Mouse (Mus musculus) testis, postnatal 14 days (tissue): ENCODE data around the gene Prim2.

Experiments used
- DNase-seq: peaks from one replicate; pipeline ENCODE4 v3.0.0; 2021; ENCODE audit warnings: low spot score

Gene Prim2

DNA sequence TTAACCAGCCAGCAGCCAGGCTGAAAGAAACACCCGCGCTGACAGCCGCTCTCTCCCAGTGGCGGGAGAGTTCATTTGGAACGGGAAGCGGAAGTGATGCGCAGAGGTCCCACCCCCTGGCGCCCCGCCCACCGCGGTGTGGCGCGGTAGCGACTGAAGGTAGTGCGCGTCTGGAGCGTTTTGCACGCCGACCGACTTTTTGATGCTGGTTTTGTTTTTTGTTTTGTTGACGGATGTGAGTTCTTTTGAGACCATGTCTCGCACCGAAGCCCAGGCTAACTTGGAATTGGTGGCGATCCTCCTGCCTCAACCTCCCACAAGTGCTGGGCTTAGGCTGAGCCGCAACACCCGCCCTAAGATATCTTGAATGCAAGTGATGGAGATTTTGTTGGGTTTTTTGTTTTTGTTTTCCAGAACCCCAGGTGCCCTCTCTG, at the start of gene Prim2:
Gene Prim2 (minus strand): TSS at position 88 of the 434 bp plus-strand sequence.
- peak; percentile 88 for DNase-seq

DNA sequence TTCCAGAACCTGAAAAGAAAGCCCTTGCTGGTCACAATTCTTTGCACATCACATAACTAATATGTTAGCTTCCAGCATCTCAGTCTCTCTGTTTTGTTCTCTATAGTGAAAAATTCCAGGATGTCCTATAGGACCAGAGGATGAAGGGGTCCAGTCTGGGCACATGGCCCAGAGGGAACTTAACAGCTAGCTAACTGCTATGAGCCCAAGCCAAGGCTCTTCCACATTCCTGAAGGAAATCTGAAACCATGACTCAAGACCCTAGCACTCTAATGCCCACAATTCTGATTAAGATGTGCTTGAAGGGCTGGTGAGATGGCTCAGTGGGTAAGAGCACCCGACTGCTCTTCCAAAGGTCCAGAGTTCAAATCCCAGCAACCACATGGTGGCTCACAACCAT, 48.0 kb upstream of the Prim2 start:
- no peak for DNase-seq

DNA sequence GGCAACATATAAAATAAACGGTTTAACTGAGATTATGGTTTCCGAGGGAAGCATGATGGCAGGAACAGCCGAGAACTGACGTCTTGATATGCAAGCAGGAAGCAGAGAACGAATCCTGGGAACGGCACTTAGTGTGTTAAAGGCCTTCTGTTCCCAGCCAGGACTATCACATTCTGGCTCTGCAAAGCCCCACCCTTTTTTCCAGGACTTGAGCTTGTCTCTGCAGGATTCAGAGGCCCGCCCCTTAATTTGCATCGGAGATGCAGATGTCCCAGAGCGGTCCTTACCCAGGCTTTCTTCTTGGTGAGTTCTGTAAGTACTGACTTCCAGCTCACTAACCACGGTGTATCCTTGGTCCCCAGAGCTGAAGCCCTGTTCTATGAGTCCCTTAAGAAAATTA, 45.2 kb upstream of the Prim2 start:
- no peak for DNase-seq

DNA sequence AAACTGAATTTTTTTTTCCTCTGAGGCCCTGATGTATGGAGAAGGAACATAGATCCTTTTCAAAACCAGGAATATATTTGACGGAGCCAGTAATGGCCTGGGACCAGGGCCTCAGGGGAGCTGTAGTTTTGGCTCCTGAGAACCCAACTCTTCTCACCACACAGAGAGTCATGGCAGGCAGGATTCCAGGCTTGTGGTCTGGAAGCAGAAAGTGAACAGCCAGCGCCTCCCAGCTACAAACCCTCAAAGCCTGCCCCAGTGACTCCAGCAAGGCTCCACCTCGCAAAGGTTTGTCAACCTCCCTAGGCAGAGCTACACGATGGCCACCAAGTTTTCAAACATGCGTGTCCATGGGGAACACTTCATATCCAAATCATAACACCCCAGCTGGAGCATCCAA, 42.4 kb upstream of the Prim2 start:
- DNase-seq, result no peak

DNA sequence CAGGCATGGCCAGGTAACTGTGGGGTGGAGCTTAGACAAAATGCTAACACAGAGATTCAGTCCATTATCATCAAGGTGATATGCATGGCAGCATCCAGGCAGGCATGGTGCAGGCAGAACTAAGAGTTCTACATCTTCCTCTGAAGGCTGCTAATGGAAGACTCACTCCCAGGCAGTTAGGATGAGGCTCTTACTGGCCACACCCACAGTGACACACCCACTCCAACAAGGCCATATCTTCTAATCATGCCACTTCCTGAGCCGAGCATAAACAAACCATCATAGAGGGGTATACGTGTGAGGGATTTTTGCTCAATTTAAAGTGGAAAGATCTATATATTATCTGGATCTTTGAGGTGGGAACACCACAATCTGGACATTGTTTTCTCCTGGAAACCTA, 40.0 kb upstream of the Prim2 start:
- no peak for DNase-seq

DNA sequence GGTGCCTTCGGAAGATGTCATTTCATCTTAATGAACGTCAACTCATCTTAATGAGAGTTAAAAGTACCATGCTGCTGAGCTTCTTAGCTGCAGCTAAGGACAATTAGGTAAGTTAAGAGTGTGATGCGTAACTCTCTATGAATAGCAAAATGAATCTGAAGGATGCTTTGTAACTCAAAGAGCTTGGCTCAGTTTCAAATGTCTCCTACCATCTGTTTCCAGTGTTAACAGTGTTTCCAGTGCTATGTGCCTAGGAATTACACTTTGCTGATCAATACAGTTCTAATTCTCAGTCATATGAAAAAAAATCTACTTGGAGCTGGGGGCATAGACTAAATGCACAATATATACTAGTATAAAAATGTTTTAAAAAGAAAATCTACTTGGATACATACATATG, 31.6 kb upstream of the Prim2 start:
- DNase-seq, result no peak

DNA sequence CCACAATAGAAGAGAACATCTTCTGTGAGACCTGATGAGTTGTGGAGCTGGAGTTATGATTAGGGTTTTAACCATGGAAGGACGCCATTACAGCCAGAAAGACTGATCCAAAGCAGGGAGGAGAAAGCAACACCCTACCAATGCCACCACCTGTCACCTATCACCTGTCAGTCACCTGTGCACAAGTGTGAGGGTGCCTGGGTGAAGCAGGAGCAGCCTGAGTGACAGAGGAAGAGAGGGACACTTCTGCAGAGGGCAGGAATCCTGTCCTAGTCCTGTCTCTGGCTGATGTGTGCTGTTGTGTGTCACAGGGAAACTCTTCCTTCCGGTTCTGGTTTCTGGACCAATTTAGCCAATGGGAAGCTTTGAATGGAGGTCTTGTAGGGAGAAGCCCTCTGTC, 26.4 kb upstream of the Prim2 start:
- DNase-seq, result no peak

DNA sequence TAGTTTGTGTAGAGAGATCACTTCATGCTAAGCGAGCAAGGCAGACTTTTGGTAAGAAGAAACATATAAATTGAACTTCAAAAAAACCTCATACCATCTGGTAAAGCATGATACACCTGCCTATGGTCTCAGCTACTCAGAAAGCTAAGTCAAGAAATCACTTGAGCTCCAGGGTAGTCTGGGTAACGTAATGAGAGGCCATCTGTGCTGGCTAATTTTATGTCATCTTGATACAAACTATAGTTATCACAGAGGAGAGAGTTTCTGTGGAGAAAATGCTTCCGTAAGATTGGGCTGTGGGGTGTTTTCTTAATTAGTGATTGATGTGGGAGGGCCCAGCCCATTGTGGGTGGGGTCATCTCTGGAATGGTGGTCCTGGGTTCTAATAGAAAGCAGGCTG, 24.3 kb upstream of the Prim2 start:
- DNase-seq, result no peak

DNA sequence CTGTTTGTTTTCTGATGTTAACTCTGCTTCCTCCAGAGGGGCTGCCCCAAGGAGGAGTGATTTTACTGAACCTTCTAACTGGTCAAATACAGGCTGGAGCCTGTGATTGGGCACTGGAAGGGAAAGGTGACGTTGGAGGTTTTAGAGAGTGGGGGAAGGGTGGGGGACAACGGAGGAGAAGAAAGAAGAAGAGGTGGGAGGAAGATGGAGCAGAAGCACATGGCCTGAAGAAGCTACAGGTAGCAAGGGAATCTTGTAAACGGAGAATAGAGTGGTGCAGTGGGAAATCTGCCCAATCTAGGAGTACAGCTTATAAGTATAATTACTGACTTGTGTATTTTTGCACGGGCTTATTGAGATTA, 20.5 kb upstream of the Prim2 start:
- DNase-seq, result no peak

DNA sequence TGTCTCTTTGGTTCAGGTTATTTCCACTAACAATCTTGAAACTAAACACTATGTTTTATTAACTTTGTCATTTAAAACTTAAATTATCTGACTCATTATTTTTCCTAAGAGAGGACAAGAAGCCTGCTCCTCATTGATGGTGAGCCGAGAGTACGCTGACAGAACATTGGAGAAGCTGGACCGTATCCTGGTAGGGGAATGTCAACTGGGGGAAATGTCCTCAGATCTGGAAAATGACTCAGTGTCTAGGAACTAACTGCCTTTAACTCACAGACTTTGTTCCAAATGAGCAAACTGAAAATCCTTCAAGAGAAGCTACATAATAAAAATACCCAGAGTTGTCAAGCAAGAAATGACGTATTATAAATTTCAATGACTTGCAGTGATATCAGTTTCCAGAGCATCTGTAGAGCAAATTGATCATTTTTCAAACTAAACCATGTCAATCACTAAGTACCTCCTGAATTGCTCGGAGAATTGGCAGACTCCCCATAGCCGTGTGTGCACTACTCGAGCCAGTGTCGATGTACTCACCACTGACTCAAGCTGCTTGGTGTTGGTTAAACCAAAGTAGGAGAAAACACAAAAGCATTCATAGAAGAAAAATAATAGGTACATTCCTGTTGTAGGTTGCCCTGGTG, 20.0 kb upstream of the Prim2 start:
- DNase-seq, result no peak

DNA sequence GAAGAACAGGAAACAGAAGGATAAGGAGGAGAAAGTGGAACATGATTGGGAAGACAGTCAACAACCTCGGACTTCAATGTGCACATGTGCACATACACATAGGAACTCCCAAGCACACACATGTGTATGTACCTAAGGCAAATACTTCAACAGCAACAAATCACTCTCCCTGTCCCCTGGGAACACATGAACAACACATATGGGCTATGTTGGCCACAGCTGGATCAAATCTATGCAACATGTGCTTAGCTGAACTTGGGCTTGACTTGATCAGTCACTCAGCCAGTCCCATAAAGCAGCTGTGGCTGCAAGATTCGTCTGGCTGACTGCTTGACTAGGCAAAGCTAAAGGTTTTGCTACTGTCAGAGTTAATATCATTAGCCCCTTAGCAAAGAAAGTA, 19.2 kb upstream of the Prim2 start:
- DNase-seq, result no peak

DNA sequence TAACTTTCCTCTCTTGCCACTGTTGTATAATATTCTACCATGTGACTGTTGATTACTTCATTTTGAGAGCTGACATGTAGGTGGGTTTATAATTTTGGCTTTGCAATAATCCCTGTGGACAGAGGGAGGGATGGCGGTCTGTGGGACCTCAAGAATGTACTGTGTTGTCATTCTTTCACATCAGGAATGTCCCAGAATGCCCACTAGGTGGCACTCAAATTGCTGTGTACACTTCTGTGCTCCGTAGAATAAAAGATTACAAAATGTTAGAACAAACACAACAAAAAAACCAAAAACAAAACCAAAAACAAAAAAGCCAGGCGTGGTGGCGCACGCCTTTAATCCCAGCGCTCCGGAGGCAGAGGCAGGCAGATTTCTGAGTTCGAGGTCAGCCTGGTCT, 14.9 kb upstream of the Prim2 start:
- DNase-seq, result no peak

DNA sequence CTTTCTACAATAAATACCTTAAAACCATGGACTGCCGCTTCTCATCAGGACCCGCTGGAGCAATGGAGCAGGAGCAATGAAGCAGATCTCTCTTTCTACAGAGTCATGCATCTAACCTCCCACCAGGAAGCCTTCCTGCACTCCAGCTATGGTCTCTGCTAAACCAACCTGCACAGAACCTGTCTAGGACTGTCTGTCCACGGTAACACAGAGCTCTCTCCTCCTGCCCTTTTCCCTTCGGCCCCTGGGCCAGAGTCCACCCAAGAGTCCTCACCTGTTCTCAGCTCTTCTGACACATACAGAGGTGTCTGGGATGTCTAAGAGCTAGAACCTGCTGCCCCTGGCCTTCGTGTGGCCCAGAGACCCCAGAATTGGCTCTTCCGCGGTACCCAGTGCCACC, 11.3 kb upstream of the Prim2 start:
- no peak for DNase-seq

DNA sequence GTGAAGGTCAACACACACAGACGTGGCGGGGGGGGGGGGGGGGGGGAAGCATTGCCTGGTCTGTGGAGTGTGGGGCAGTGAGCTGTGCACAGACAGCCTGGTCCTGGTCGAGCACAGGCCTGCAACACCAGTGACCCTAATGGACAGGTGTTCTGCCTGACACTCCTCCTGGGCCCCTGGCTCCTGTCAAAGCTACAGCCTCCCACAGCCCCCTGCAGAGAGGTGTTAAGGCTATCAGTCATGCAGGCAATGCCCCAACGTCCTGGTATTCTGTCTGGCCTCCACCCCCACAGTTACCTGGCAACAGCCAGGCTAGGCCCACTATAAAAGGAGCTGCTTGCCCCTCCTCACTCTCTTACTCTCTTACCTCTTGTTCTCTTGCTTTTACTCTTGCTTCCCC, 10.8 kb upstream of the Prim2 start:
- DNase-seq, result no peak

DNA sequence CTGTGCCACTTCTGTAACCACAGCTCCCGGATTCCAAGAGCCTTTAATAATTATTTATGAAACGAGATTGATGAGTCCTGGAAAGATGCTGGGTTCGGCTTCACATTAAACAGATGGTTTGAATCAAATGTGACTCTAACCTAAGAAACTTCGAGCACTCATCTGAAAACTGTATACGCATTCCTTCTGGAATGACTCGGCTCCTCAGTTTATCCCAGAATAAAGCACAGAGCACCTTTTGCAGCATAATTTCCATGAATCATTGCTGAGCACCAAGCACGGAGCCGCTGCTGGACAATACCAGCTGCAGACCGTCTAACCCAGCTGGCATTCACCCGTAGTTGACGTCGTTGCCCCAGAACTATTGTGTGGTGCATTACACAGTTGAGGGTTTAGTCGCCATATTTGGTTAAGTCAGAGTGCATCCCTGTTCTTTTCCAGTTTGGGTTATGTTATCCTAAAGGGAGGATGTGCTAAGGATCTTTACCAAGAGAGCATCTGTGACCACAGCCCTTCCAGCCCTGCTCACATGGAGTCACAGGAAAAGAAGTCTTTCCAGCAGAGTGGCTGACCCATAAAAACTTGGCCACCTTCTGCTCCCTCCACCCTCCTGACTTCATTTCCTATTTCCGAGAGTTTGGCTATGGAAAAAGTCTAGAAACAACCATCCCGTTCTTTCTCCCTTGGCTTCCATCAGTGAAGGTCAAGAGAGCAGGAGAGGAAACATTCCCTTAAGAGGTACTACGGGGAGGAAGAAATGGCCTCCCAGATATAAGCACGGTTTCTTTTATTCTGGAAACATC, 3.8 kb upstream of the Prim2 start:
- DNase-seq, result no peak

DNA sequence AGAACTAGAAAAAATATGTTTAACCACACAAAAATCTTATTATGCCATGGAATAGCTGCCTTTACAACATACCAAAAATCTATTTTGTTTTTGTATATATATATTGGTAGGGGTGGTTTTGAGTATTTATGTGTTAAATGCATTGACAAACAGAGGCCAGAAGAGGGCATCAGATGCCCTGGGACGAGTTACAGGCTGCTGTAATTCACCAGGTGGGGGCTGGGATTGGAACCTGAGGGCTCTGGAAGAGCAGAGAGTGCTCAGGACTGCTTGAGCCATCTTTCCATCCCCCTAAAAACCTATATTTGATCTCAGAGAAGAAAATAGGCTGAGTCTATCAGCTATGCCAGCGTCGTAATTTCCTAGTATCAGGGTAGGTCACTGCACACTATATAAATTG, 2.9 kb upstream of the Prim2 start:
- no peak for DNase-seq

DNA sequence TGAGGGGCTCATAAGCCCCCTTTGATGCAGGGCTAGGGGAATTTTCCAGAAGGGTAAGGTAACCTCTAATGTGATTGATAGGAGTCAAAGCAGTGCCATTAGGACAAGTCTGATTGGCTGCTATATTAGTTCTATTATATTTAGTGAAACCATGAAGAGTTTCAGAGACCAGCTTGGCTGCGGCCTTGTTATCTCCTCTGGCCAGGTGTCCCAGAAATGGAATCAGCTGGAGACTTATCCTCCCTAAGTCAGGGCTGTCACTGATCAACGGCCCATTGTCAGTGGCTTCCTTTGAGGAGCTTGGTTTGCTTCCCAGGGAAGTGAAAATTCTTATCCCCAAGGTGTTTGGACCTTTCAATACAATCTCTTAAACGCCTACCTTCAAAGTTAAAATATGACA, 2.5 kb upstream of the Prim2 start:
- DNase-seq, result no peak

DNA sequence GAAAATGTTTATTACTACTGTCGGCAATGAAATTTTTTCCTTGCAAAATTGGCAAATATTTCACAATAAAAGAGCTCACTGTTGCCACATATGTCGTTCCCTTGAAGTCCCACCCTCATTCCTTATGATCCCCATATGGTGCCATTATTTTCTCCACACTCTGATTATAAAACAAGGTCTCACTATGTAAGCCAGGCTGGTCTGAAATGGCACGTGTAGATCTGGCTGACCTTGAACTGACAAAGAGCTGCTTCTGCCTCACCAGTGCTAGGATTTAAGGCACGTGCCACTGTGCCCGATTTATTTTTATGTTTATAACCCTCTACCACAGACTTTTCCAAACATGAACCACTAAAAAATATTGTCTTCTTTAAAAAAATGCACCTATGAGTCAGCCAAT, 1.8 kb upstream of the Prim2 start:
- no peak for DNase-seq

DNA sequence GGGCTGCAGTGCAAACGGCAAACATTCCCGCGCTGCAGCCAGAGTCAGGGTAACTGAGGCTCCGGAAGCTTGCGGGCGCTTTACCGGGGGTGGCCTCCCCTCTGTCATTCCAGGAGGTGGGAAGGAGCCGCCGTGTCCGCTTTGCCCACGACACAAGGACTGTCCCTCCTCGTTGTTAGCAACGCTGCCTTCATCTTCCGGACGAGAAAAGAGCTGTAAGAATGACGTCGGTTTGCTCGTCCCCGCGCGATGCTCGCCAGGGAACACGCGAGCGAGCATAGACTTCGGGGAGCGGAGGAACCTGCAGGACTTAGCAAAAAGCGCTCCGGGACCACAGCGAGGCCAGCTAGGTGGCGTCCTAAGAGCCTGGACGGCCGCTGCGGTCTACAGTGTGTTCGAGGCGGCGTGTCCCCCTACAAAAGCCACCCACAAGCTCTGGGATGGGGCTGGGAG, 595 bp upstream of the Prim2 start:
- peak; percentile 61 for DNase-seq

DNA sequence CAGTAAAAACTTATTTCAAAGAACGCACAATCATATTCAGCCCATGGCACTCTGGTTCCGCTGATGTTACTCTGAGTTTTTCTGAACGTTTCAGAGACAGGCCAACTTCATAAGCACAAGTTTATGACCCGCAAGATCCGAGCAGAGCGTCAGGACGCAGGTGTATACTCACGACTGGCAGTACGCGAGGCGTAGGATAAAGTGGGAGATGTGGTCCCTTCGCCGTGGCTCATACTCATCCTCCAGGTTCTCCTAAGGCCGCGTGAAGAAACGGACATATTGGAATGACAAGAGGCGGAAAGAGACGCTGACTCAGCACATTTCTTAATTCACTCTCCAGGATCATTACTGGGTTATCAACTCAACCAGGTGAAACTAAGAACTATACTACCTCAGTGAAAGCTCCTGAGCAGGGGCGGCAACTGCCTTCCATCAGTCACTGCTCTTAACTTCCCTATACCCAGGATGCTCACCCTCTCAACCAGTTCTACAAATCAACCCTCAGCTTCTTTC, 5.9 kb downstream of the Prim2 start:
- DNase-seq, result no peak

DNA sequence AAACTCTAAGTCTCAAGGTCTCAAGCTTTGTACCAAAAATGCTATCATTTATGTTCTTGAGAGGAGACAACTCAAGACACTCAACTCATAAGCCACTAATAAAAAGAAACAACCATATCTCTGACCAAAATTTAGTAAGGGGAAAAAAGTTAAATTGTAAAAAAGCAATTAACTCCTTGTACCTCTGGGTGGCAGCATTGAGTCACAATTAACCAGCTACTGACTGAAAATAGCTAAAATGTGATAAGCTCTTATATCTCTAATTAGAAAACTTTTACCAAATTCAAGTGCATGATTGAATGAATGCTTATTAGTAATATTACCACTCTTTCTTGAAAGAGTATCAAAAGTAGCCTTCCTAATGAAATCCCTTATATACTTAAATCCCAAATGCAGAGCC, 6.4 kb downstream of the Prim2 start:
- DNase-seq, result no peak

DNA sequence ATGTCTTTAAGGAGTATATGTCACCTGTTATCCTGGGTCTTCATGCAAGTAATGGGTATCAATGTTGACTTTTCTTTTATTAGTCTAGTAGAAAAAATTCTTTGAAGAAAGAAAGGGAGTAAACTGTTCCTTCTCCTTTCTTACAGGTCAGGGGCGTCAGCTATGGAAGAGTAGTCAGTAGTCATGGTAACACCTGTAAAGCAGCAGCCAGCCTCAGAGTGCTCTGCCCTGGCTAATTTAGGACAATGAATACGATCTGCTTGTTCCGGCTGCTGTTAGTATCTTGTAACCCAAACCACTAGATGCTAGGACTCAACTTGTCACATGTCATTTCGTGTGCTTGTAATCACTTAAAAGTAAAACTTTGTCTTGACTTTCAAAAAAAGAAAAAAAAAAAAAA, 11.3 kb downstream of the Prim2 start:
- DNase-seq, result no peak

DNA sequence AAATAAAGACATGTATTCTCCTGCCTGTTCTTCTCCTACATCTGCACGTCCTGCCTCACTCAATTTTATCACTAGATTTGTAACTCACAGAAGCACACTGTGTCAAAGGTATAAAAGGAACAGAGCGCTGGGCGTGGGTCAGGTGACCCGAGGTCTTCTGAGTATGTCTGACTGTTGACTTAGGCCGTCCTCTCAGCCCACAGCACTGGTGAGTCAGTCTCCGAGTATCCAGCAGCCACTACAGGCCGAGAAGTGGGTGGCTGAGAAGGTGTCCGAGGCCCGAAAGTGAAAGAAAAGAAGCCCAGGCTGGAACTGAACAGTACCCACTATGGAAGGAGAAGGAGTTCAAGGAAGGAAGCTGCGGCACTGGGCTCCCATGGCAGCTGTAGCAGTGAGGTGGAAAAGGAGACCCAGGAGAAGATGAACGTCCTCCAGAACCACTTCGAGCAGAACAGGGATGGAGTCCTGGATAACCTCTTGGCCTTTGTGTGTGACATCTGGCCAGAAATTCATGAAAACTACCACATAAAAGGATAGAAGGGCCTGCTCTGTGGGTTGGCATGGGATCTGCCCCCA, 11.9 kb downstream of the Prim2 start:
- DNase-seq, result no peak
